Mouse (Mus musculus) C2C12 (cell line): ENCODE measurements around the gene Gm45753.

Experiments
- CTCF ChIP-seq: IDR thresholded peaks from one replicate; pipeline ENCODE4 v1.5.1; 2011; ENCODE audit not compliant: control insufficient read depth, insufficient read depth, insufficient read length
- MAX ChIP-seq: IDR thresholded peaks from one replicate; pipeline ENCODE4 v1.6.1; 2011; ENCODE audit warnings: mild to moderate bottlenecking, control low read depth
- MYOD1 ChIP-seq: IDR thresholded peaks from one replicate; pipeline ENCODE4 v1.6.1; 2011; ENCODE audit warnings: low read depth; ENCODE audit not compliant: control insufficient read depth, insufficient read length
- MYOG ChIP-seq: IDR thresholded peaks from one replicate; pipeline ENCODE4 v1.6.1; 2011; ENCODE audit not compliant: control insufficient read depth, insufficient read length; ENCODE audit errors: extremely low read depth
- USF1 ChIP-seq: IDR thresholded peaks from one replicate; pipeline ENCODE4 v1.6.1; 2011; ENCODE audit warnings: low read depth, mild to moderate bottlenecking, control low read depth, moderate library complexity

DNA sequence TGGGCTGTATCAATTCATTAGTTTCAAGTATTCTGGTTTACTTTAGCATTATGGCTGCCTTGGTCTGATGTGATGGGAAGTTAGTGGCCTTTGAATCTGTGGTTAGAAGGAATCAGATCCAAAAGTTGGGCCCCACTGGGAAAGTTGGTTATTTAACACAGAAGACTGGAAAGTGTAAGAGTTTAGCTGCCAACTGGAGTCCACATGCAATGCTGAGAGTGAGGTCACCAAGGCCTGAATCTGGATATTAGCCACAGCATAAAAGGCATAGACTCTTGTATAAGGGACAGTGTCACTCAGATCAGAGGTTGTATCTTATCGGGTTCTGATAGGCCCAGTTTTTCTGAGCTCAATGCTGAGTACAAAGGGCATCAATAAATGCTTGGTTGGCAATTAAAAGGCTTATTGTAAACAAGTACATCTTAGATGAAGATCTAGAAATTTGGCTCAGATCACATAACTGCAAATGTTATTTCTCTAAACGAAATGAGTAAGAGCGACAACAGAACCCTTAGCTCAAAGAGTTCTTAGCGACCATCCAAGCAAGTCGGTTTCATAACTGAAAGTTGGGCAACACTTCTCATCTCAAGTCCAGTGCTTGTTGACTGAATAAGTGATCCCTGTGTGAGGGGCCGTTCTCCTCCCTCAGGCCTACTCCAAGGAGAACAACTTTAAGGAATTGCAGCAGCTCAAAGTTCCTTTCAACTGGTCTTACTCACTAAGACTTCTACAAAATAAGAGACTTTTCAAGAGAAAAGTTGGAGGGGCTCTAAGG is 21.1 kb upstream of the Gm45753 start:
- no peak for TF ChIP-seq CTCF
- no peak for TF ChIP-seq MAX
- TF ChIP-seq USF1: no peak
- TF ChIP-seq MYOG: no peak
- no peak for TF ChIP-seq MYOD1
